Mouse (Mus musculus): ENCODE data around the gene Plk5.

DNA sequence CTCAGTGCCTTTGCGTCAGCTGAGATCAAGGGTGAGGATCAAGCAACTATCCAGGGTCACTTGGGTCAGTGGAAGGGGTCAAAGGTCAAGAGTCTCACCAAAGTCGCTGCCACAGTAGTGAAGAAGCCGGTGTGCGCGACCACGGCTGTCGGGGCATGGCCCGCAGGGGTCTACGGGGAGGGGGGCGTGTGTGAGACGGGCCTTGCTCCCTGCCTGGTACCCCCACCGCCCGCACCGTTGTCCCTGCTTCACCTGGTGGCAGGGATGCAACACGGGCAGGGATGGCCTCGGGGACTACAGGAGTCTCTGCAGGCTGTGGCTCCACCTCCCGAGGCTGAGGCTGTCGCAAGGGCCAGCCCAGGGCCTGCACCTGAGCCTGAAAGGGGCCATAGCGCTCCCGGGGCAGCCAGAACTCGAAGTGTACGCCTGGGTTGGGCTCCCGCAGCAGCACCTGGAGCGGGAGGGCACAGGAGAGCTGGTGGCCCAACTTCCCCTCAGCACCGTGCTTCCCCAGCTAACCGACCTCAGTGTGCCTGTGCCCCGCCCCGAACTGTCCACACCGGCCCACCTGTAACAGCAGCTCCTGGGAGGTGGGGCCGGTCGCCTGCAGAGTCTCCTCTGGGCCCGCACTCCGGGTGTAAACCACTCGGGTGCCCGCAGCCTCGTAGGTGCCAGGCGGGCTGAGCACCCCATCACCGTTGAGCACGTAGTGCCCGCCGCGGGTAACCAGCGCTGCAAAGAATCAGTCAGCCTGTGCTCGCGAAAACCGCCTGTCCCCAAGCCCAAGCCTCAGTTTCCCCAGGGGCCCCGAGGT lies 14.6 kb upstream of the Plk5 start:
- TF ChIP-seq POLR2A (IDR thresholded peaks at IDR 0.05; ENCODE audit: borderline replicate concordance, insufficient read depth, low read length) (no peak), CTCF (IDR thresholded peaks at IDR 0.05; ENCODE audit: borderline replicate concordance, insufficient read depth, low read depth, low read length) (no peak)

Data from cerebellum, adult 2 months (tissue).